Mouse (Mus musculus): ENCODE measurements around the gene Babam2.
"Not testable (repeated sequence)": the region's sequence is repeated elsewhere in the genome, so short reads cannot be mapped to it uniquely, and the experiment has no call there.

The Babam2 gene

GRCm38 (mm10) chr5:31781624-31782023, 84.1 kb downstream of the Babam2 start:
- DNase-seq (ENCODE audit: low spot score in 2 of 2): no peak

GRCm38 (mm10) chr5:31787201-31787600, 89.7 kb downstream of the Babam2 start:
- DNase-seq (ENCODE audit: low spot score in 2 of 2): no peak

GRCm38 (mm10) chr5:31787622-31788021, 90.1 kb downstream of the Babam2 start:
- no peak for DNase-seq (ENCODE audit: low spot score in 2 of 2)

GRCm38 (mm10) chr5:31792338-31792737, 94.9 kb downstream of the Babam2 start:
- no peak for DNase-seq (ENCODE audit: low spot score in 2 of 2)

GRCm38 (mm10) chr5:31792863-31793262, 95.4 kb downstream of the Babam2 start:
- DNase-seq (ENCODE audit: low spot score in 2 of 2): no peak

- DNase-seq (ENCODE audit: low spot score in 2 of 2): no peak
Observed at GRCm38 (mm10) chr5:31795414-31795813, 97.9 kb downstream of the Babam2 start.

- DNase-seq (ENCODE audit: low spot score in 2 of 2): no peak
Observed at GRCm38 (mm10) chr5:31796979-31797378, 99.5 kb downstream of the Babam2 start.

GRCm38 (mm10) chr5:31804211-31804610, 106.7 kb downstream of the Babam2 start:
- DNase-seq (ENCODE audit: low spot score in 2 of 2): not testable (repeated sequence)

- no peak for DNase-seq (ENCODE audit: low spot score in 2 of 2)
Observed at GRCm38 (mm10) chr5:31804751-31805150, 107.3 kb downstream of the Babam2 start.

GRCm38 (mm10) chr5:31807312-31807711, 109.8 kb downstream of the Babam2 start:
- DNase-seq (ENCODE audit: low spot score in 2 of 2): no peak

GRCm38 (mm10) chr5:31808271-31808670, 110.8 kb downstream of the Babam2 start:
- DNase-seq (ENCODE audit: low spot score in 2 of 2): no peak

GRCm38 (mm10) chr5:31810796-31811662, 113.5 kb downstream of the Babam2 start:
- no peak for DNase-seq (ENCODE audit: low spot score in 2 of 2)

GRCm38 (mm10) chr5:31811663-31812001, 114.1 kb downstream of the Babam2 start:
- no peak for DNase-seq (ENCODE audit: low spot score in 2 of 2)

- no peak for DNase-seq (ENCODE audit: low spot score in 2 of 2)
Observed at GRCm38 (mm10) chr5:31813156-31813675, 115.7 kb downstream of the Babam2 start.

- DNase-seq (ENCODE audit: low spot score in 2 of 2): no peak
Observed at GRCm38 (mm10) chr5:31814068-31814467, 116.6 kb downstream of the Babam2 start.

GRCm38 (mm10) chr5:31815129-31815528, 117.6 kb downstream of the Babam2 start:
- no peak for DNase-seq (ENCODE audit: low spot score in 2 of 2)

GRCm38 (mm10) chr5:31816082-31816481, 118.6 kb downstream of the Babam2 start:
- DNase-seq (ENCODE audit: low spot score in 2 of 2): no peak

GRCm38 (mm10) chr5:31820801-31821200, 123.3 kb downstream of the Babam2 start:
- no peak for DNase-seq (ENCODE audit: low spot score in 2 of 2)

- DNase-seq (ENCODE audit: low spot score in 2 of 2): no peak
Observed at GRCm38 (mm10) chr5:31821204-31821603, 123.7 kb downstream of the Babam2 start.

GRCm38 (mm10) chr5:31823673-31824072, 126.2 kb downstream of the Babam2 start:
- no peak for DNase-seq (ENCODE audit: low spot score in 2 of 2)

- DNase-seq (ENCODE audit: low spot score in 2 of 2): no peak
Observed at GRCm38 (mm10) chr5:31824126-31824525, 126.6 kb downstream of the Babam2 start.

- no peak for DNase-seq (ENCODE audit: low spot score in 2 of 2)
Observed at GRCm38 (mm10) chr5:31827304-31827703, 129.8 kb downstream of the Babam2 start.

GRCm38 (mm10) chr5:31827896-31828295, 130.4 kb downstream of the Babam2 start:
- DNase-seq (ENCODE audit: low spot score in 2 of 2): no peak

Data from frontal cortex, postnatal 10 days (tissue).